Mouse (Mus musculus) midbrain, embryonic 16.5 days (tissue): ENCODE results near the gene Shroom1. TPM values are rescaled to one million over a fixed set of nuclear protein-coding genes. Genes with fewer than 3 reads are reported as not detected.

Source experiments
- ATAC-seq: fragments of 200-750 bp; cut with Nextera tagmentation; 2 replicates; pipeline ENCODE4 v1.8.0; 2017; ENCODE audit warnings: moderate TSS enrichment
- H3K27ac ChIP-seq: fragments of 300-500 bp; sonication (generic); 2 replicates; pipeline ENCODE4 v1.5.1; 2014; ENCODE audit warnings: mild to moderate bottlenecking, low read length, mixed read lengths
- H3K27me3 ChIP-seq: fragments of 300-500 bp; sonication (generic); 2 replicates; pipeline ENCODE4 v1.6.1; 2014; ENCODE audit warnings: low read depth, low read length, mixed read lengths; ENCODE audit not compliant: control insufficient read depth, insufficient read depth
- H3K36me3 ChIP-seq: fragments of 300-500 bp; sonication (generic); 2 replicates; pipeline ENCODE4 v1.6.1; 2014; ENCODE audit warnings: mild to moderate bottlenecking, low read length, moderate library complexity, mixed read lengths; ENCODE audit not compliant: control insufficient read depth, insufficient read depth
- H3K4me1 ChIP-seq: fragments of 300-500 bp; sonication (generic); 2 replicates; pipeline ENCODE4 v1.6.1; 2014; ENCODE audit warnings: mild to moderate bottlenecking, low read length, mixed read lengths; ENCODE audit not compliant: control insufficient read depth, insufficient read depth
- H3K4me2 ChIP-seq: fragments of 300-500 bp; sonication (generic); 2 replicates; pipeline ENCODE4 v1.6.1; 2014; ENCODE audit warnings: mild to moderate bottlenecking, low read length, mixed read lengths
- H3K4me3 ChIP-seq: fragments of 300-500 bp; sonication (generic); 2 replicates; pipeline ENCODE4 v1.5.1; 2014; ENCODE audit warnings: low read depth, mild to moderate bottlenecking, low read length, moderate library complexity, mixed read lengths
- H3K9ac ChIP-seq: fragments of 300-500 bp; sonication (generic); 2 replicates; pipeline ENCODE4 v1.6.1; 2014; ENCODE audit warnings: low read depth, low read length, mixed read lengths
- H3K9me3 ChIP-seq: fragments of 300-500 bp; sonication (generic); replicated peaks from 2 replicates; pipeline ENCODE4 v1.6.1; 2014; ENCODE audit warnings: mild to moderate bottlenecking, low read length, mixed read lengths; ENCODE audit not compliant: control insufficient read depth, poor library complexity, severe bottlenecking
- WGBS: fragments of 180-500 bp; shearing (Covaris S2); extraction: QIAGEN DNeasy Blood & Tissue Kit; methylation state at CpG from one replicate; pipeline ENCODE4 v1.1.7; 2014; 5-methylcytosine and 5-hydroxymethylcytosine counted together
- polyA plus RNA-seq: library from polyadenylated mRNA; unstranded; fragments of >200 nt; fragmentation: Nextera tagmentation; extraction: Ambion mirVana; gene quantifications from 2 replicates; pipeline ENCODE4 v1.2.1, GENCODE M21; 2015

Gene Shroom1
- polyA plus RNA-seq, 1 experiment from 2014 or later = 4.5 TPM

DNA sequence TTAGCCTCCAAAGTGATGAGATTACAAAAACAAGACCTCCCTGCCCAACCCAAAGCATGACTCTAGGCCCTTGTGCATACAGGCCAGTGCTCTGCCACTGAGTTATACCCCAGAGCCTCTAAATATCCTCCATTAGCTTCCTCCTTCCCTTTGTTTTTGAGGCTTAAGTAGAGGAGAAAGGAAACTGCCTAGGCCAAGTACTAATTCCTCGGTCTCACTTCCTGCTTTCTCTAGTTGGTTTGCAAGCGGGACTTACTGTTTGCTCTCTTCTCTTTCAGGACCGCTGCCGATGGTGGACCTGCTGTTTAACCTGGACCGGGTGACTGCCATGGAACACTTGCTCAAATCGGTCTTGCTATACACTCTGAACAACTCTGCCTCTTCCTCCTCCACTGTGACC, 20.7 kb upstream of the Shroom1 start:
- no peaks in the 10 kb centered on the region for H3K9me3 ChIP-seq
- no peak overlapping the region for H3K9ac ChIP-seq
- H3K4me1 ChIP-seq = peaks cover 5% of the 10 kb centered on the region
- H3K27me3 ChIP-seq = no peaks in the 10 kb centered on the region
- ATAC-seq = no peak
- WGBS = 97% methylated on average over 6 of the region's 6 CpGs
- no peak overlapping the region for H3K27ac ChIP-seq
- no peak overlapping the region for H3K4me3 ChIP-seq
- H3K36me3 ChIP-seq = no peaks in the 10 kb centered on the region
- H3K4me2 ChIP-seq = no peak overlapping the region

DNA sequence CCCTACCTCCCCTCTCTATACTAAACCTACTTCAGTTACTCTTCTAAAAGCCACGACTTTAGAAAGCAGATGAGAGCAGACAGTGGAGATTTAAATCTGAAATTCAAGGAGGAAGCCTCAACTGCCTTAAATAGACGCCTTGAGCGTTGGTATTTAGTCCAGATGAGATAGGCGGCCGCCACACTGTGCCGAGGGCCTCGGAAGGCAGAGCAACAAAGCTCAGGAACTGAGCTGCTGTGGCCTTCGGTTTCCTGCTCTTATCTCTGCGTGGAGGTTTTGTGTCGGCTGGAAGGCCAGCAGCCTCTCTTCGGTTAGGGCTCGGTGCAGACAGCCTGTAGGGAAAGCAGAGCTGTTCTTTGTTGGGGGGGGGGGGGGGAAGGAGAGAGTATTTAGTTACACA, 15.1 kb upstream of the Shroom1 start:
- no peak overlapping the region for H3K27ac ChIP-seq
- 42% methylated on average over 12 of the region's 12 CpGs for WGBS
- no peak overlapping the region for H3K4me2 ChIP-seq
- no peak for ATAC-seq
- no peaks in the 10 kb centered on the region for H3K9me3 ChIP-seq
- no peaks in the 10 kb centered on the region for H3K27me3 ChIP-seq
- no peaks in the 10 kb centered on the region for H3K4me1 ChIP-seq
- H3K9ac ChIP-seq = no peak overlapping the region
- H3K4me3 ChIP-seq = no peak overlapping the region
- no peaks in the 10 kb centered on the region for H3K36me3 ChIP-seq

DNA sequence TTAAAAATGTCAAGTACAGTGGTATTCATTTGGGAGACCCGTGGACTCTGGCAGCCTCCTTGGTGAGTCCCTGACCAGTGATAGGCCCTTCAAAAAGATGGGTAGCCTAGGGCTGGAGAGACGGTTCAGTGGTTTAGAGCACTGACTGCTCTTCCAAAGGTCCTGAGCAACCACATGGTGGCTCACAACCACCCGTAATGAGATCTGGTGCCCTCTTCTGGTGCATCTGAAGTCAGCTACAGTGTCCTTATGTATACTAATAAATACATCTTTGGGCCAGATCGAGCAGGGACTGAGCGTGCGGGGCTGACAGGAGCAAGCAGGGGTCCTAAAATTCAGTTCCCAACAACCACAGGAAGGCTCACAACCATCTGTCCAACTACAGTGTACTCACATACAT, 13.1 kb upstream of the Shroom1 start:
- Histone ChIP-seq H3K27ac (no peak overlapping the region), H3K4me3 (no peak overlapping the region), H3K4me1 (no peaks in the 10 kb centered on the region), H3K4me2 (no peak overlapping the region), H3K9me3 (no peaks in the 10 kb centered on the region), H3K9ac (no peak overlapping the region), H3K27me3 (no peaks in the 10 kb centered on the region), H3K36me3 (no peaks in the 10 kb centered on the region)
- no peak for ATAC-seq
- WGBS = 40% methylated on average over 6 of the region's 6 CpGs

GRCm38 (mm10) chr11:53445562-53445961, 11.4 kb upstream of the Shroom1 start:
- H3K9me3 ChIP-seq = no peaks in the 10 kb centered on the region
- no peak overlapping the region for H3K27ac ChIP-seq
- ATAC-seq = no peak
- no peak overlapping the region for H3K4me3 ChIP-seq
- H3K4me2 ChIP-seq = no peak overlapping the region
- no peaks in the 10 kb centered on the region for H3K36me3 ChIP-seq
- WGBS = 54% methylated on average over 13 of the region's 13 CpGs
- H3K27me3 ChIP-seq = no peaks in the 10 kb centered on the region
- H3K9ac ChIP-seq = no peak overlapping the region
- no peaks in the 10 kb centered on the region for H3K4me1 ChIP-seq

DNA sequence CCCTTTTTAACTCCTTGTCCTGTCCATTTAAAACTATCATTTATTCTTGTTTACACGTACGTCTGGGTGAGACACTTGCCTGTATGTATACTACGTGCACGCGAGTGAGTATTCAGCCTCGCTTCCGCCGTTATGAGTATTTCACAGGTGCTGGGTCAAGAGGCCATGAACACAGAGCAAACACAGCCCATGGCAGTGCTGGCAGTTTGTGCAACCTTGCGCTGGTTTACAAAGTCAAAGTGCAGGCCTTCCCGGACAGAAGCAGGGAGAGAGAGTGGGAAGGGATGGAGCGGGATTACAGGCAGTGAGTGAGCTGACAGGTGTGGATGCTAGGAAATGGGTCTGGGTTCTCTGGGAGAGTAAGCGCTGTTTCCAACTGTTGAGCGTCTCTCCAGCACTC, 10.8 kb upstream of the Shroom1 start:
- ATAC-seq = no peak
- H3K27ac ChIP-seq = no peak overlapping the region
- H3K27me3 ChIP-seq = no peaks in the 10 kb centered on the region
- no peaks in the 10 kb centered on the region for H3K4me1 ChIP-seq
- 88% methylated on average over 13 of the region's 13 CpGs for WGBS
- H3K9me3 ChIP-seq = no peaks in the 10 kb centered on the region
- H3K36me3 ChIP-seq = no peaks in the 10 kb centered on the region
- no peak overlapping the region for H3K4me3 ChIP-seq
- no peak overlapping the region for H3K4me2 ChIP-seq
- H3K9ac ChIP-seq = no peak overlapping the region

DNA sequence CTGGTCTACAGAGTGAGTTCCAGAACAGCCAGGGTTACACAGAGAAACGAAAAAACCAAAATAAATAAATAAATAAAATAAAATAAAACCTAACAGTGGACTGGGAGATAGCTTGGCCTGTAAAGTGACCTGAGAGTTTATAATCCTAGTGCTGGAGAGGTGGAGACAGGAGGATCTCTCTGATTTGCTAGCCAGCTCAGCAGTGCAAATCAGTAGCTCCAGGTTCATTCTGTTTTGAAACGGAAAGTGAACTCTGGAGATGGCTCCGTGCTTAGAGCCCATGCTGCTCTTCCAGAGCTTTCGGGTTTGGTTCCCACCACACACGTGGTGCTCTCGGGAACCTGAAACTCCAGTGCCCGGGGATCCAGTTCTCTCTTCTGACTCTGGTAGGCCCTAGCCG, 9.0 kb upstream of the Shroom1 start:
- H3K9ac ChIP-seq = no peak overlapping the region
- no peak overlapping the region for H3K4me2 ChIP-seq
- WGBS = 91% methylated on average over 8 of the region's 8 CpGs
- H3K36me3 ChIP-seq = no peaks in the 10 kb centered on the region
- H3K27me3 ChIP-seq = no peaks in the 10 kb centered on the region
- no peak overlapping the region for H3K4me3 ChIP-seq
- ATAC-seq = no peak
- H3K4me1 ChIP-seq = no peaks in the 10 kb centered on the region
- H3K9me3 ChIP-seq = no peaks in the 10 kb centered on the region
- H3K27ac ChIP-seq = no peak overlapping the region

DNA sequence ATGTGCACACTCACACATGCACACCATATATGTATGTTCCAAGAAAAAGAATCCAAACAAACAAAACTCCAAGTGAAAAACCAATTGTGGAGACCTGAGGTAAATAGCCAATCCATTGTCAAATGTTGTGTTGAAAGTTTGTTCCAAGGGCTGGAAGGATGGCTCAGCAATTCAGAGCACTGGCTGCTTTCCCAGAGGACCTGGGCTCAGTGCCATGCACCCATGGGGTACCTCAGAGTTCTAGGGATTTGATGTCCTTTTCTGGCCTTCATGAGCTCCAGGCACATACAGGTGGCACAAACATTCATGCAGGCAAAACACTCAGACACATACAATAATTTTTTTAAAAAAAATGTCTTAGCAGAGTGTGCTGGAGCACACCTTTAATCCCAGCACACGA, 8.5 kb upstream of the Shroom1 start:
- no peak for ATAC-seq
- 81% methylated on average over 1 of the region's 1 CpGs for WGBS
- H3K4me1 ChIP-seq = no peaks in the 10 kb centered on the region

GRCm38 (mm10) chr11:53450070-53450705, 6.8 kb upstream of the Shroom1 start:
- H3K4me2 ChIP-seq = no peak overlapping the region
- no peak overlapping the region for H3K9ac ChIP-seq
- H3K27me3 ChIP-seq = no peaks in the 10 kb centered on the region
- H3K27ac ChIP-seq = no peak overlapping the region
- H3K4me3 ChIP-seq = no peak overlapping the region
- no peaks in the 10 kb centered on the region for H3K4me1 ChIP-seq
- H3K9me3 ChIP-seq = no peaks in the 10 kb centered on the region
- WGBS = 68% methylated on average over 15 of the region's 15 CpGs
- no peaks in the 10 kb centered on the region for H3K36me3 ChIP-seq
- no peak for ATAC-seq

More for the DNA sequence above, 8.5 kb upstream of the Shroom1 start:
- Histone ChIP-seq H3K36me3 (no peaks in the 10 kb centered on the region), H3K9ac (no peak overlapping the region), H3K27ac (no peak overlapping the region), H3K27me3 (no peaks in the 10 kb centered on the region), H3K9me3 (no peaks in the 10 kb centered on the region), H3K4me2 (no peak overlapping the region), H3K4me3 (no peak overlapping the region)

DNA sequence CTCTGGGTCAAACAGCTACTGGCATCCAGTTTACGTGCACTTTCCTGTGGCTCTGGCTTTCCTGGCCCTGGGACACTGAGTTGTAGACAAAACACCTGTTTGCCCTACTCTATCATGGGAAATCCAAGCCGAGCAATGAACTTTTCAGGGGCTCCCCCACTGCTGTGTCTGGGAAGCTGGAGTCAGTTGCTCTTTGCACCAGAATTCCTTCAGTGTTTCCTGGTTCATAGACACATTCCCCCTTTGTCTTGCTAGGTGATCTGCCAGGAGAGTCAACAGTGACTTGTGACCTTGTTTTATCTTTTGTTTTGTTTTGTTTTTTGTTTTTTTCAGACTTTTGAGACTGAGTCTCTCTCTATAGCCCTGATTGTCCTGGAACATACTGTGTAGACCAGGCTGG, 5.6 kb upstream of the Shroom1 start:
- no peak for ATAC-seq
- Histone ChIP-seq H3K9ac (no peak overlapping the region), H3K27me3 (peaks cover 7% of the 10 kb centered on the region), H3K4me1 (no peaks in the 10 kb centered on the region), H3K4me3 (no peak overlapping the region), H3K36me3 (no peaks in the 10 kb centered on the region), H3K4me2 (no peak overlapping the region), H3K27ac (no peak overlapping the region), H3K9me3 (no peaks in the 10 kb centered on the region)
- WGBS = 82% methylated on average over 2 of the region's 2 CpGs
